Mouse (Mus musculus) adrenal gland, postnatal 14 days (tissue): ENCODE data around the gene Notch1. TPM values are rescaled to one million over a fixed set of nuclear protein-coding genes. Genes with fewer than 3 reads are reported as not detected.

Experiments used
- microRNA-seq, 2 experiments: library from miRNA; unstranded; fragments of <30 nt; microRNA quantifications; one replicate each; pipeline ENCODE4 v1.2.0; 2021
- total RNA-seq: library from RNA; stranded (reverse); gene quantifications from 2 replicates; pipeline ENCODE4 v1.2.3, GENCODE M21; 2021

Gene Notch1
- total RNA-seq, 1 experiment from 2014 or later = 27.5 TPM

Small RNAs within 50 kb of the gene (microRNA-seq; reads per million reads assigned to microRNA genes)
- gene Mir6996 = 0.38 to 1.7 reads per million in 2 experiments

Other genes with a start within 250 kb of the Notch1 start
- 1.0 and 1.5 TPM in 2 replicates for gene Ccdc187, start 222.1 kb downstream of the Notch1 start, total RNA-seq
- 14.1 TPM in 2 replicates for gene Gpsm1, start 201.1 kb downstream of the Notch1 start, total RNA-seq
- gene Dnlz, start 164.6 kb downstream of the Notch1 start, total RNA-seq = 19.0 and 19.8 TPM in 2 replicates
- gene Card9, start 155.7 kb downstream of the Notch1 start, total RNA-seq = 1.2 and 1.6 TPM in 2 replicates
- gene Snapc4, start 136.0 kb downstream of the Notch1 start, total RNA-seq = 26.9 and 33.7 TPM in 2 replicates
- gene Entr1, start 127.3 kb downstream of the Notch1 start, total RNA-seq = 83.5 and 94.9 TPM in 2 replicates
- 122 TPM in 2 replicates for gene Pmpca, start 127.3 kb downstream of the Notch1 start, total RNA-seq
- gene Inpp5e, start 107.5 kb downstream of the Notch1 start, total RNA-seq = 14.5 and 16.9 TPM in 2 replicates
- gene Sec16a, start 71.4 kb downstream of the Notch1 start, total RNA-seq = 50.1 and 54.6 TPM in 2 replicates
- gene Egfl7, start 63.4 kb upstream of the Notch1 start, total RNA-seq = 217 and 247 TPM in 2 replicates
- gene Gm20532, start 70.0 kb upstream of the Notch1 start, total RNA-seq = not detected in 2 replicates
- gene Agpat2, start 87.8 kb upstream of the Notch1 start, total RNA-seq = 271 and 405 TPM in 2 replicates
- 10.0 and 12.3 TPM in 2 replicates for gene Fam69b, start 111.8 kb upstream of the Notch1 start, total RNA-seq
- not detected in 2 replicates for gene Lcn4, start 154.6 kb upstream of the Notch1 start, total RNA-seq